Mouse (Mus musculus) ES-Bruce4 (cell line): ENCODE measurements around the gene Pih1d1. TPM values are rescaled to one million over a fixed set of nuclear protein-coding genes. Genes with fewer than 3 reads are reported as not detected.

Experiments
- H3K27ac ChIP-seq: 2 replicates; pipeline ENCODE4 v1.5.1; 2012; ENCODE audit warnings: low read length, inconsistent platforms; ENCODE audit not compliant: insufficient read depth
- H3K27me3 ChIP-seq: 2 replicates; pipeline ENCODE4 v1.6.1; 2012; ENCODE audit warnings: mild to moderate bottlenecking, low read length, inconsistent platforms; ENCODE audit not compliant: control insufficient read depth, poor library complexity, insufficient read depth, severe bottlenecking
- H3K36me3 ChIP-seq: 2 replicates; pipeline ENCODE4 v1.6.1; 2012; ENCODE audit warnings: inconsistent platforms, mild to moderate bottlenecking, low read length, moderate library complexity; ENCODE audit not compliant: control insufficient read depth, poor library complexity, insufficient read depth, severe bottlenecking
- H3K4me1 ChIP-seq: one replicate; pipeline ENCODE4 v1.8.1; 2011; ENCODE audit warnings: low read length; ENCODE audit not compliant: control insufficient read depth, insufficient read depth
- H3K4me3 ChIP-seq: 2 replicates; pipeline ENCODE4 v1.5.1; 2011; ENCODE audit warnings: low read depth, mild to moderate bottlenecking, low read length
- H3K9ac ChIP-seq: 2 replicates; pipeline ENCODE4 v1.6.1; 2012; ENCODE audit warnings: low read depth, mild to moderate bottlenecking, inconsistent platforms; ENCODE audit not compliant: poor library complexity, severe bottlenecking
- H3K9me3 ChIP-seq: replicated peaks from 2 replicates; pipeline ENCODE4 v1.6.1; 2012; ENCODE audit warnings: mild to moderate bottlenecking, low read length, inconsistent platforms; ENCODE audit not compliant: control insufficient read depth, poor library complexity, insufficient read depth, severe bottlenecking
- CTCF ChIP-seq: IDR thresholded peaks from one replicate; pipeline ENCODE4 v1.8.1; 2011; ENCODE audit warnings: low read depth, low read length
- EP300 ChIP-seq: IDR thresholded peaks from 2 replicates; pipeline ENCODE4 v1.6.1; 2011; ENCODE audit warnings: low read depth, low read length; ENCODE audit not compliant: insufficient read depth
- POLR2A ChIP-seq: IDR thresholded peaks from one replicate; pipeline ENCODE4 v1.8.1; 2011; ENCODE audit warnings: low read length; ENCODE audit not compliant: insufficient read depth
- polyA plus RNA-seq: library from polyadenylated mRNA; stranded (reverse); fragments of >200 nt; gene quantifications from 2 replicates; pipeline ENCODE4 v1.2.4, GENCODE M21; 2011; ENCODE audit warnings: low read depth; ENCODE audit not compliant: missing spikeins, insufficient read depth, insufficient read length

Gene Pih1d1
- polyA plus RNA-seq, 1 experiment = 38.5 TPM

- no peaks in the 10 kb centered on the region for H3K4me1 ChIP-seq
- TF ChIP-seq POLR2A (peak; percentile 64), CTCF (peak; percentile 42), EP300 (peak; percentile 77; the same call in 1 of the 2 replicates)
Observed at GRCm38 (mm10) chr7:45128624-45129246, 25.4 kb upstream of the Pih1d1 start, which contains the start of gene Rpl13a. Gene Rpl13a, minus strand, starts transcription at chr7:45128761.

DNA sequence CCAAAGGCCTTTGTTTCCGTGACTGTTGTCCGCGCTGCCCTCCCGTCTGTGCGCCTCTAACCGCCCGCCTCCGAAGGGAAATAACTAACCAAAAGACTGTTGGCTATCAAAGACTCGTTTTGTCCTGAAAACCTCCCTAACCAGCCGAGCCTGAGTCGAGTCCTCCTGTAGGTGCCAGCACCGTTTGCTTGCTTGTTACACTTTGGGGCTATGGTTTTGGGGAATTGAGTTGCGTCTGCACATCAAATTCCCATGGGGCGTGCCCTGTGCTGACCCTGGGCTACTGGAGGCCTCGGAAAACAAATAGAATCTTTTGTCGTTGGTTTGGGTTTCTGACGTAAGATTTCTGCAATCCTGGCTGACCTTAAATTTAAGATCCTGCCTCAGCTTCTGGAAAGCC lies 24.8 kb upstream of the Pih1d1 start:
- TF ChIP-seq POLR2A (no peak), CTCF (no peak), EP300 (no peak)
- Histone ChIP-seq H3K9me3 (no peaks in the 10 kb centered on the region), H3K36me3 (peaks cover 32% of the 10 kb centered on the region), H3K4me1 (no peaks in the 10 kb centered on the region), H3K27me3 (no peaks in the 10 kb centered on the region), H3K27ac (peak overlapping the region; percentile 48), H3K4me3 (peak overlapping the region; percentile 60), H3K9ac (peak overlapping the region; percentile 70)

More at GRCm38 (mm10) chr7:45128624-45129246, 25.4 kb upstream of the Pih1d1 start, which contains the start of gene Rpl13a:
- Histone ChIP-seq H3K9me3 (no peaks in the 10 kb centered on the region), H3K36me3 (peaks cover 32% of the 10 kb centered on the region), H3K9ac (peak within 1 kb of the TSS; percentile 99), H3K4me3 (peak within 1 kb of the TSS; percentile 96), H3K27ac (peak within 1 kb of the TSS; percentile 96), H3K27me3 (no peaks in the 10 kb centered on the region)

- Histone ChIP-seq H3K4me1 (no peaks in the 10 kb centered on the region), H3K4me3 (peak overlapping the region; percentile 60), H3K27me3 (no peaks in the 10 kb centered on the region), H3K9ac (peak overlapping the region; percentile 70), H3K9me3 (no peaks in the 10 kb centered on the region), H3K27ac (peak overlapping the region; percentile 48), H3K36me3 (peaks cover 32% of the 10 kb centered on the region)
- TF ChIP-seq EP300 (no peak), POLR2A (peak; percentile 66)
Observed at GRCm38 (mm10) chr7:45129776-45130512, 24.2 kb upstream of the Pih1d1 start.

DNA sequence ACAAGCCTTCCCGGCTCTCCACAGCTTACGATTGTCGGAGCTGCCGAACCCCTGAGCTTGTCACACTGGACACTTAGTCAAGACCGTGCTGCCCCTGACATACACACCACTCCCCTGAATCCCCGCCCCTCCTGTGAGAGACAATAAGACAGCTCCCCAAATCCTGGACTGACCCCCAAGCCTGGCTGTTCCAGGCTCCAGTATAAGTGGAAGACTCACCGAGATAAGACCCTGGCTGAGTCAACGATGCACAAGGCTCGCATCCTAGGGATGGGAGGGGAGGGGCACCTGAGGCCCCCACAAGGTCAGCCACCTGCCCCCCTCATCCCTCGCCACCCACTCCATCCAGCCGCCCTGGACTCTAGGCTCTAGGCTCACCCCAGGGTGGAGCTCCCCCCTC lies 22.3 kb upstream of the Pih1d1 start:
- TF ChIP-seq CTCF (no peak), EP300 (no peak), POLR2A (no peak)
- Histone ChIP-seq H3K9ac (peak overlapping the region; percentile 50), H3K36me3 (peaks cover 14% of the 10 kb centered on the region), H3K9me3 (no peaks in the 10 kb centered on the region), H3K27ac (no peak overlapping the region), H3K27me3 (no peaks in the 10 kb centered on the region), H3K4me1 (no peaks in the 10 kb centered on the region), H3K4me3 (peak overlapping the region; percentile 13)

DNA sequence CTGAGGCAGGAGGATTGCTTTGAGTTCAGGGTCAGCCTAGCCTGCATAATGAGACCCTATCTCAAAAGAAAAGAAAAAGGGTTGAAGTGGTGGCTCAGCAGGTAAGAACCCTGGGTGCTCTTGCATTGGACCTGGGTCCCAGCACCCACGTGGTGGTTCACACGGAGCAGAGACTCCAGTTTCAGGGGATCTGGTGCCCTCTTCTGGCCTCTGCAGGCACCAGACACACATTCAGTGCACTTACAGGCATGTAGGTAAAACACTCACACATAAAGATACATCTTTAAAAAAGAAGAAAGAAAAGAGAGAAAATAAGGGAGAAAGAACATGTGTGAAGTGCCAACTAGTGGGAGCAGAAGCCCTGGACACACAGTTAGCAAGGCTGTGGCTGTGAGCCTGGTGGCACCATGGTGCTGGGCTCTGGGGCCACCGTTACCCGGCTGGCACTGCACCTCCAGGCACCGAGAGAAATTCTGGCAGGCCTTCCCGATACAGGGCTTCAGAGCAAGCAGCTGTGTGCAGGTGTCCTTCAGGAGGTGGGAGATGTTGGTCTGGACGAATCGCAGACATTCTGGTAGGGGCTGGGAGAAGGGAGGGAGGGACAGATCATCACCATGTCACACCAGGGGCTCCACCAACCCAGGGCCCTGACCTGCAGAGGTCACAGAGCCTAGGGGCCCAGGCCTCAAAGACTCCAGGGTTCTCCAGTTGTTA lies 20.5 kb upstream of the Pih1d1 start:
- Histone ChIP-seq H3K9ac (no peak overlapping the region), H3K4me3 (no peak overlapping the region), H3K9me3 (no peaks in the 10 kb centered on the region), H3K36me3 (no peaks in the 10 kb centered on the region), H3K27me3 (no peaks in the 10 kb centered on the region), H3K4me1 (no peaks in the 10 kb centered on the region), H3K27ac (no peak overlapping the region)
- no peak for TF ChIP-seq POLR2A
- peak; percentile 84 for TF ChIP-seq CTCF
